ENCODE assay signal across 26 mouse cellular contexts in genomic region chr6:135211169-135211568, GRCm38 (mm10). TPM values are rescaled to one million over a fixed set of nuclear protein-coding genes. Genes with fewer than 3 reads are reported as not detected.
"Had no signal": no experiment of that assay in that cellular context is flagged by ENCODE, and none has a peak within 500 bp of the region (broad histone marks: within the 10 kb centered on the region; RNA-seq: fewer than 3 reads in every experiment).

No protein-coding gene starts in this region.

- H3K4me3 ChIP-seq: left cerebral cortex, adult 2 months; limb, embryonic 12.5 days; limb, embryonic 15.5 days; midbrain, embryonic 12.5 days; midbrain, embryonic 15.5 days; neural tube, embryonic 12.5 days; neural tube, embryonic 15.5 days; stomach, embryonic 15.5 days had no signal

- H3K4me2 ChIP-seq: limb, embryonic 12.5 days; limb, embryonic 15.5 days; midbrain, embryonic 12.5 days; midbrain, embryonic 15.5 days; neural tube, embryonic 12.5 days; neural tube, embryonic 15.5 days; stomach, embryonic 15.5 days had no signal

- ATAC-seq: intestine, embryonic 16.5 days; midbrain, embryonic 15.5 days had no signal

- H3K27ac ChIP-seq: left cerebral cortex, adult 2 months; limb, embryonic 12.5 days; limb, embryonic 15.5 days; midbrain, embryonic 12.5 days; midbrain, embryonic 15.5 days; neural tube, embryonic 12.5 days; neural tube, embryonic 15.5 days; stomach, embryonic 15.5 days had no signal

- H3K9me3 ChIP-seq: limb, embryonic 12.5 days; limb, embryonic 15.5 days; midbrain, embryonic 12.5 days; midbrain, embryonic 15.5 days; neural tube, embryonic 12.5 days; neural tube, embryonic 15.5 days; stomach, embryonic 15.5 days had no signal

- DNase-seq: kidney, adult 18-20 months; kidney, adult 9 months; kidney, postnatal 14 days; kidney, postnatal 4 days; layer of hippocampus, adult 9-11 months; layer of hippocampus, postnatal 36 days; left cerebral cortex, postnatal 4 days; lung, adult 2 months; lung, postnatal 14 days; lung, postnatal 4 days; right cerebral cortex, postnatal 25 days; spleen, adult 18-20 months; thymus, adult 18-20 months; thymus, postnatal 36 days had no signal

- H3K4me1 ChIP-seq: limb, embryonic 12.5 days; limb, embryonic 15.5 days; midbrain, embryonic 12.5 days; midbrain, embryonic 15.5 days; neural tube, embryonic 15.5 days; stomach, embryonic 15.5 days had no signal

- H3K36me3 ChIP-seq: midbrain, embryonic 12.5 days had no signal

- H3K27me3 ChIP-seq: limb, embryonic 12.5 days; limb, embryonic 15.5 days; midbrain, embryonic 12.5 days; midbrain, embryonic 15.5 days; neural tube, embryonic 12.5 days; neural tube, embryonic 15.5 days; stomach, embryonic 15.5 days had no signal

- H3K9ac ChIP-seq: limb, embryonic 12.5 days; limb, embryonic 15.5 days; midbrain, embryonic 12.5 days; midbrain, embryonic 15.5 days; neural tube, embryonic 12.5 days; neural tube, embryonic 15.5 days; stomach, embryonic 15.5 days had no signal

RNA-seq across cellular contexts. Expression of gene Gsg1, which starts 43.0 kb away (rescaled TPM):
- total RNA-seq: layer of hippocampus, adult 18-20 months; left cerebral cortex, adult 2 months; left cerebral cortex, postnatal 14 days; left cerebral cortex, postnatal 4 days; megakaryocyte progenitor cell, adult 5-6 weeks had no signal
- polyA plus RNA-seq: midbrain, embryonic 15.5 days had no signal
